Mouse (Mus musculus): ENCODE results near the gene Strn. TPM values are rescaled to one million over a fixed set of nuclear protein-coding genes. Genes with fewer than 3 reads are reported as not detected.
"Not testable (repeated sequence)": the region's sequence is repeated elsewhere in the genome, so short reads cannot be mapped to it uniquely, and the experiment has no call there.

Gene Strn
- polyA plus RNA-seq, 1 experiment from 2014 or later: 12.5 TPM

DNA sequence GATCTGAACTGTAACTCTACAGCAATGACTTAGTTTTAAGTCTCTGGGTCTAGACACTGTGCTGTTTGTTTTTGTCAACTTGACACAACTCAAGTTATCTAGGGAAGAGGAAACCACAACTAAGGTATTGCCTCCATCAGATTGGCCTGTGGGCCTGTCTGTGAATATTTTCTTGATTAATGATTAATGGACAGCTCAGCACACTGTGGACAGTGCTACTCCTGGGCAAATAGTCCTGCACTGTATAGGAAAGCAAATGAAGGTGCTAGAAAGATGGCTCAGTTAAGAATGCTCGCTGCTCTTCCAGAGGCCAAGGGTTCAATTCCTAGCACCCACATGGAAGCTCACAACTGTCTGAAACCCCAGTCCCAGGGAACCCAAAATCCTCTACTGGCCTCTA is 38.0 kb downstream of the Strn start:
- WGBS (ENCODE audit: insufficient replicate concordance): 85% methylated on average over 1 of the region's 1 CpGs
- H3K9ac ChIP-seq (ENCODE audit: low read depth, low read length): no peak overlapping the region
- no peak overlapping the region for H3K27ac ChIP-seq (ENCODE audit: low read depth, low read length)
- H3K9me3 ChIP-seq (replicated peaks; ENCODE audit: control insufficient read depth, low read length): no peaks in the 10 kb centered on the region
- H3K36me3 ChIP-seq (ENCODE audit: control insufficient read depth, insufficient read depth, low read length): 0 out of 2 replicates have a peak, but pooled peaks cover 2% of the 10 kb centered on the region
- no peak overlapping the region for H3K4me2 ChIP-seq
- peaks cover 5% of the 10 kb centered on the region; the same call in 1 of the 2 replicates for H3K4me1 ChIP-seq (ENCODE audit: control insufficient read depth, insufficient read depth, low read length)
- no peak overlapping the region for H3K4me3 ChIP-seq (ENCODE audit: low read depth, low read length)
- no peaks in the 10 kb centered on the region for H3K27me3 ChIP-seq (ENCODE audit: control insufficient read depth, insufficient read depth, low read length)
- no peak for ATAC-seq (replicated peaks; ENCODE audit: insufficient number of reproducible peaks, low FRiP score, low TSS enrichment)

GRCm38 (mm10) chr17:78697462-78697861 is 39.5 kb downstream of the Strn start:
- no peak for ATAC-seq (replicated peaks; ENCODE audit: insufficient number of reproducible peaks, low FRiP score, low TSS enrichment)
- Histone ChIP-seq H3K4me2 (no peak overlapping the region), H3K4me3 (ENCODE audit: low read depth, low read length) (no peak overlapping the region), H3K36me3 (ENCODE audit: control insufficient read depth, insufficient read depth, low read length) (0 out of 2 replicates have a peak, but pooled peaks cover 2% of the 10 kb centered on the region), H3K9me3 (replicated peaks; ENCODE audit: control insufficient read depth, low read length) (no peaks in the 10 kb centered on the region), H3K9ac (ENCODE audit: low read depth, low read length) (no peak overlapping the region), H3K27me3 (ENCODE audit: control insufficient read depth, insufficient read depth, low read length) (no peaks in the 10 kb centered on the region), H3K4me1 (ENCODE audit: control insufficient read depth, insufficient read depth, low read length) (peaks cover 5% of the 10 kb centered on the region; the same call in 1 of the 2 replicates), H3K27ac (ENCODE audit: low read depth, low read length) (no peak overlapping the region)
- WGBS (ENCODE audit: insufficient replicate concordance): 91% methylated on average over 4 of the region's 4 CpGs

- H3K9ac ChIP-seq (ENCODE audit: low read depth, low read length): no peak overlapping the region
- WGBS (ENCODE audit: insufficient replicate concordance): 48% methylated on average over 5 of the region's 5 CpGs
- H3K4me2 ChIP-seq: no peak overlapping the region
- ATAC-seq (replicated peaks; ENCODE audit: insufficient number of reproducible peaks, low FRiP score, low TSS enrichment): no peak
- no peak overlapping the region for H3K27ac ChIP-seq (ENCODE audit: low read depth, low read length)
- no peak overlapping the region for H3K4me3 ChIP-seq (ENCODE audit: low read depth, low read length)
- no peaks in the 10 kb centered on the region for H3K9me3 ChIP-seq (replicated peaks; ENCODE audit: control insufficient read depth, low read length)
- 0 out of 2 replicates have a peak, but pooled peaks cover 2% of the 10 kb centered on the region for H3K36me3 ChIP-seq (ENCODE audit: control insufficient read depth, insufficient read depth, low read length)
- no peaks in the 10 kb centered on the region for H3K27me3 ChIP-seq (ENCODE audit: control insufficient read depth, insufficient read depth, low read length)
- peaks cover 5% of the 10 kb centered on the region; the same call in 1 of the 2 replicates for H3K4me1 ChIP-seq (ENCODE audit: control insufficient read depth, insufficient read depth, low read length)
Measured at GRCm38 (mm10) chr17:78696922-78697321, 40.1 kb downstream of the Strn start.

DNA sequence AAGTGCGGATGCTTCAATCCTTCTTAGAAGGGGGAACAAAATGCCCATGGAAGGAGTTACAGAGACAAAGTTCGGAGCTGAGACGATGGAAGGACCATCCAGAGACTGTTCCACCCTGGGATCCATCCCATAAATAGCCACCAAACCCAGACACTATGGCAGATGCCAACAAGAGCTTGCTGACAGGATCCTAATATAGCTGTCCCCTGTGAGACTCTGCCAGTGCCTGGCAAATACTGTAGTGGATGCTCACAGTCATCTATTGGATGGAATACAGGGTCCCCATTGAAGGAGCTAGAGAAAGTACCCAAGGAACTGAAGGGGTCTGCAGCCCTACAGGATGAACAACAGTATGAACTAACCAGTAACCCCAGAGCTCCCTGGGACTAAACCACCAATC is 47.8 kb downstream of the Strn start:
- not testable (repeated sequence) for H3K27ac ChIP-seq (ENCODE audit: low read depth, low read length); H3K9me3 ChIP-seq (replicated peaks; ENCODE audit: control insufficient read depth, low read length); H3K4me3 ChIP-seq (ENCODE audit: low read depth, low read length); H3K9ac ChIP-seq (ENCODE audit: low read depth, low read length); H3K4me2 ChIP-seq; H3K4me1 ChIP-seq (ENCODE audit: control insufficient read depth, insufficient read depth, low read length); ATAC-seq (replicated peaks; ENCODE audit: insufficient number of reproducible peaks, low FRiP score, low TSS enrichment); H3K27me3 ChIP-seq (ENCODE audit: control insufficient read depth, insufficient read depth, low read length)
- H3K36me3 ChIP-seq (ENCODE audit: control insufficient read depth, insufficient read depth, low read length): peaks cover 21% of the 10 kb centered on the region
- 73% methylated on average over 3 of the region's 3 CpGs for WGBS (ENCODE audit: insufficient replicate concordance)

GRCm38 (mm10) chr17:78687971-78688370 is 49.0 kb downstream of the Strn start:
- Histone ChIP-seq H3K4me3 (ENCODE audit: low read depth, low read length) (no peak overlapping the region), H3K9me3 (replicated peaks; ENCODE audit: control insufficient read depth, low read length) (no peaks in the 10 kb centered on the region), H3K36me3 (ENCODE audit: control insufficient read depth, insufficient read depth, low read length) (peaks cover 21% of the 10 kb centered on the region), H3K27me3 (ENCODE audit: control insufficient read depth, insufficient read depth, low read length) (no peaks in the 10 kb centered on the region), H3K4me2 (no peak overlapping the region), H3K4me1 (ENCODE audit: control insufficient read depth, insufficient read depth, low read length) (peaks cover 7% of the 10 kb centered on the region; the same call in 1 of the 2 replicates), H3K27ac (ENCODE audit: low read depth, low read length) (no peak overlapping the region), H3K9ac (ENCODE audit: low read depth, low read length) (no peak overlapping the region)
- WGBS (ENCODE audit: insufficient replicate concordance): 66% methylated on average over 5 of the region's 5 CpGs
- no peak for ATAC-seq (replicated peaks; ENCODE audit: insufficient number of reproducible peaks, low FRiP score, low TSS enrichment)

DNA sequence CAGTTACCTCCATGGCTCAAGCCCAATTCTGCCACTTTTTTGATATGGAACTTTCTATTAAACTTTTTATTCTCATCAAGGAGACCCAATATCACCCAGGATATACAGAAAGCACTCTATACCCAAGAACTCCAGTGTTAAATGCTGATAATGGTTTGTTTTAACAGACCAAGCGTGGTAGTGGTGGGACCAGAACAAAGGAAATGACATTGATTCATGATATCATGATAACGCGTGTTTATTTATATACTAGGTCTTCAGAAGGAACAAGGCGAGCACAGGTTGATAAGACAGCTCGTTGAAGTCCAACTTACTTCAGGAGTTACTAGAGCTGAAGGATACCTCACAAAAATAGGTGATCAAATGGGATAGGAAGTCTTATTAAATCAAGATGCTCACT is 52.0 kb downstream of the Strn start:
- Histone ChIP-seq H3K27me3 (ENCODE audit: control insufficient read depth, insufficient read depth, low read length) (no peaks in the 10 kb centered on the region), H3K4me2 (no peak overlapping the region), H3K9ac (ENCODE audit: low read depth, low read length) (no peak overlapping the region), H3K4me1 (ENCODE audit: control insufficient read depth, insufficient read depth, low read length) (peaks cover 14% of the 10 kb centered on the region), H3K9me3 (replicated peaks; ENCODE audit: control insufficient read depth, low read length) (no peaks in the 10 kb centered on the region), H3K4me3 (ENCODE audit: low read depth, low read length) (no peak overlapping the region), H3K36me3 (ENCODE audit: control insufficient read depth, insufficient read depth, low read length) (peaks cover 5% of the 10 kb centered on the region; the same call in 1 of the 2 replicates), H3K27ac (ENCODE audit: low read depth, low read length) (no peak overlapping the region)
- 22% methylated on average over 5 of the region's 5 CpGs for WGBS (ENCODE audit: insufficient replicate concordance)
- no peak for ATAC-seq (replicated peaks; ENCODE audit: insufficient number of reproducible peaks, low FRiP score, low TSS enrichment)

GRCm38 (mm10) chr17:78682351-78682750 is 54.6 kb downstream of the Strn start:
- H3K27ac ChIP-seq (ENCODE audit: low read depth, low read length): peak overlapping the region; percentile 73
- H3K9ac ChIP-seq (ENCODE audit: low read depth, low read length): no peak overlapping the region
- 33% methylated on average over 6 of the region's 6 CpGs for WGBS (ENCODE audit: insufficient replicate concordance)
- H3K4me1 ChIP-seq (ENCODE audit: control insufficient read depth, insufficient read depth, low read length): peaks cover 20% of the 10 kb centered on the region
- peaks cover 3% of the 10 kb centered on the region; the same call in 1 of the 2 replicates for H3K36me3 ChIP-seq (ENCODE audit: control insufficient read depth, insufficient read depth, low read length)
- no peak overlapping the region for H3K4me3 ChIP-seq (ENCODE audit: low read depth, low read length)
- H3K4me2 ChIP-seq: peak overlapping the region; percentile 17; the same call in 1 of the 2 replicates
- no peak for ATAC-seq (replicated peaks; ENCODE audit: insufficient number of reproducible peaks, low FRiP score, low TSS enrichment)
- H3K9me3 ChIP-seq (replicated peaks; ENCODE audit: control insufficient read depth, low read length): no peaks in the 10 kb centered on the region
- no peaks in the 10 kb centered on the region for H3K27me3 ChIP-seq (ENCODE audit: control insufficient read depth, insufficient read depth, low read length)

GRCm38 (mm10) chr17:78679503-78679902 is 57.5 kb downstream of the Strn start:
- no peak overlapping the region for H3K27ac ChIP-seq (ENCODE audit: low read depth, low read length)
- H3K4me1 ChIP-seq (ENCODE audit: control insufficient read depth, insufficient read depth, low read length): peaks cover 24% of the 10 kb centered on the region
- no peak overlapping the region for H3K9ac ChIP-seq (ENCODE audit: low read depth, low read length)
- no peak overlapping the region for H3K4me3 ChIP-seq (ENCODE audit: low read depth, low read length)
- no peak for ATAC-seq (replicated peaks; ENCODE audit: insufficient number of reproducible peaks, low FRiP score, low TSS enrichment)
- 79% methylated on average over 11 of the region's 11 CpGs for WGBS (ENCODE audit: insufficient replicate concordance)
- H3K36me3 ChIP-seq (ENCODE audit: control insufficient read depth, insufficient read depth, low read length): no peaks in the 10 kb centered on the region
- H3K4me2 ChIP-seq: no peak overlapping the region
- H3K27me3 ChIP-seq (ENCODE audit: control insufficient read depth, insufficient read depth, low read length): no peaks in the 10 kb centered on the region
- no peaks in the 10 kb centered on the region for H3K9me3 ChIP-seq (replicated peaks; ENCODE audit: control insufficient read depth, low read length)

DNA sequence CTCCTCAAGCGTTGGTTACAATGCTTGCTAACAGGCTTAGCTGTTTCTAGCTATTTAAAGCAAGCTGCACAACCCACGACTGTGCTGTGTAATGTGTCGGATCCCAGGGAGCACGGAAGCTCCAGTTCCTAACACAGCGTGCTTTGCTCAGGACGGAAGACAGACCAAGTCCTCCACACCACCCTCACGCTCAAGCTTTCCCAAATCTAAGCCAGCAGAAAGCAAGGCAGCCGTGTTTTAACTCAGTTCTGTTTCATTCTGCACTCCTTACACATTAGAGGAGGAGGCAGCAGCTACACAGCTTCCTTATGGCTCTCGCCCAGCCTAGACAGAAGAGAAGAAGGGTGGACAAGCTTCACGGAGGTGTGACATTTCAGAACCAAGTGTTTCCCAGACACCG is 60.2 kb downstream of the Strn start:
- no peak for ATAC-seq (replicated peaks; ENCODE audit: insufficient number of reproducible peaks, low FRiP score, low TSS enrichment)
- WGBS (ENCODE audit: insufficient replicate concordance): 63% methylated on average over 11 of the region's 11 CpGs
- peaks cover 3% of the 10 kb centered on the region; the same call in 1 of the 2 replicates for H3K36me3 ChIP-seq (ENCODE audit: control insufficient read depth, insufficient read depth, low read length)
- no peak overlapping the region for H3K4me3 ChIP-seq (ENCODE audit: low read depth, low read length)
- no peaks in the 10 kb centered on the region for H3K9me3 ChIP-seq (replicated peaks; ENCODE audit: control insufficient read depth, low read length)
- H3K4me2 ChIP-seq: peak overlapping the region; percentile 41
- peaks cover 18% of the 10 kb centered on the region for H3K4me1 ChIP-seq (ENCODE audit: control insufficient read depth, insufficient read depth, low read length)
- H3K27me3 ChIP-seq (ENCODE audit: control insufficient read depth, insufficient read depth, low read length): no peaks in the 10 kb centered on the region
- peak overlapping the region; percentile 65 for H3K27ac ChIP-seq (ENCODE audit: low read depth, low read length)
- no peak overlapping the region for H3K9ac ChIP-seq (ENCODE audit: low read depth, low read length)

Measured in heart, embryonic 11.5 days (tissue).